Mouse (Mus musculus): ENCODE results near the gene Ddx31. TPM values are rescaled to one million over a fixed set of nuclear protein-coding genes. Genes with fewer than 3 reads are reported as not detected.

The Ddx31 gene
- polyA plus RNA-seq, 1 experiment from 2014 or later, result 10.2 TPM

DNA sequence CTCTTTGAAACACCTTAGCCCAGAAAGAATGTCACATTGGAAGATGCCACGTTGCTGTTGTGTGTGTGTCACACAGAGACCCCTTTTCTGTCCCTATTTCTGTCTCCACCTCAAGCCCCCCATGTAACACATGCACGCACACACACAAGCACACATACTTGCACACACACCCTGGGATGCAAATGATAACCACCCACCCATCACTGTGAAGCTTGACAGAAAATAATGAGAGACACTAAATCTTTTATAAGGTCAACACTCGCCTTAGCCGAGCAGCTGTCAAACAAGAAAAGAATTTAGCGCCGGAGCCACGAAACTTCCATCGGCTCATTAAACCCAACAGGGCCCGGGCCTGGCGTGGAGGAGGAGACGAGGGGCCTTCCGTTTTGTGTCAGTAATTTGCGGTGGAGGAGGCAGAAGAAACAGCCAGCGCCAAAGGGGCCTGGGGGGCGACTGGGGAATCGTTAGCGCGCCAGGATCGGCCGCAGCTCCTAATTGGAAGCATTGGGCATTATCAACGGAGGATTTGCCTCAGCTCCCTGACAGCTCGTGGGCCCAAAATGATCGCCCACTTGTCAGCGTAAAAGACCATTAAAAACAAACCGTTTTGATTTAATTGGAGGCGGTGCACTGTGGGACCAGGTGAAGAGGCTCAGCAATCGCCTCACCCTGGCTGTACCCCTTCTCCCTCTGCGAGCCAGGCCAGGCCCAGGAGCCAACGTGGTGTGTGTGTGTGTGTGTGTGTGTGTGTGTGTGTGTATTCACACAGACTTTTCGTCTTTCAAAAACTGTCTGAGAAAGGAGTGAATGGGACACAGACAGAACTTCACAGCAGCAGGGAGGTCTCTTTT lies 103.7 kb downstream of the Ddx31 start:
- Histone ChIP-seq H3K27me3 (replicated peaks) (peaks cover 34% of the 10 kb centered on the region), H3K4me2 (no peak overlapping the region), H3K9ac (no peak overlapping the region), H3K4me1 (replicated peaks) (peaks cover 13% of the 10 kb centered on the region; the same call in 1 of the 2 replicates), H3K4me3 (no peak overlapping the region), H3K36me3 (no peaks in the 10 kb centered on the region), H3K9me3 (replicated peaks) (no peaks in the 10 kb centered on the region), H3K27ac (ENCODE audit: poor library complexity, severe bottlenecking) (no peak overlapping the region)
- 53% methylated on average over 30 of the region's 30 CpGs for WGBS
- ATAC-seq (ENCODE audit: insufficient number of reproducible peaks, low FRiP score), result no peak

DNA sequence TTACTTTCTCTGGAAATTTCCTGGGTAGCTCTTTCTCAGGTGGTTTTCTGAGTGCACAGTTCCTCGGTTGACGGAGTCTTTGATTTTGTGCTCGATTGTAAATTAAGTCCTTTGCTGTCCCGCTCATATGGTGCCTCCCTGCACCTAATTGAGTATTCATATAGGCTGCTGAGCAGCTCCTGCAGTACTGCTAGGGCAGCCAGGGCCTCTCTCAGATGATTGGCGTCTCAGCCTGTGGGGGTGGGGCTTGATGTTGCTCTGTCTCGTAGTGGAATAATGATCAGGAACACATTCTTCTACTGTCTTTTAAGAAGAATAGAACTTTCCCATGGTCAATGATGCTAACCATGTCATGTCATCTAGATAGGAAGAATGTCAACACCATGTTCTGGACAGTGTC lies 105.2 kb downstream of the Ddx31 start:
- Histone ChIP-seq H3K27me3 (replicated peaks) (peaks cover 32% of the 10 kb centered on the region), H3K4me2 (no peak overlapping the region), H3K9me3 (replicated peaks) (no peaks in the 10 kb centered on the region), H3K27ac (ENCODE audit: poor library complexity, severe bottlenecking) (no peak overlapping the region), H3K4me3 (no peak overlapping the region), H3K9ac (no peak overlapping the region), H3K36me3 (no peaks in the 10 kb centered on the region), H3K4me1 (replicated peaks) (no peaks in the 10 kb centered on the region)
- no peak for ATAC-seq (ENCODE audit: insufficient number of reproducible peaks, low FRiP score)
- 66% methylated on average over 6 of the region's 6 CpGs for WGBS

DNA sequence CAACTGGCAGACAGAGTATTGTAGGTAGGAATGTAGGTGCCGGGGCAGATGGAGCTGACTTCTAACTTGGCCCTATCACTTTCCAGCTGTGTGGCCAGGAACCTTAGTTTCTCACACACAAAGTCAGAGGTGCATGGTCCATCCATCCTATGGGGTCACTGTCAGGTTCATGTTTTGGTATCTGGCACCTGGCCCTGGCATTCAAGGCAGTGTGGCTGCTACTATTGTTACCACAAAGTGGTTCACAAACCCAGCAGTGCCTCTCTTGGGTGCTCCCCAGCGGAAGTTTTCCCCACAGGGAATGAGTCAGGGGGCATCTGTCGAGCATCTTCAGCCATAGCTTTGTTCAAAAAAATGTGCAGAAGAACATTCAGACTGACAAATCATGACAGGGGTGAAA lies 106.1 kb downstream of the Ddx31 start:
- ATAC-seq (ENCODE audit: insufficient number of reproducible peaks, low FRiP score), result no peak
- WGBS, result 77% methylated on average over 3 of the region's 3 CpGs
- H3K9ac ChIP-seq, result no peak overlapping the region

DNA sequence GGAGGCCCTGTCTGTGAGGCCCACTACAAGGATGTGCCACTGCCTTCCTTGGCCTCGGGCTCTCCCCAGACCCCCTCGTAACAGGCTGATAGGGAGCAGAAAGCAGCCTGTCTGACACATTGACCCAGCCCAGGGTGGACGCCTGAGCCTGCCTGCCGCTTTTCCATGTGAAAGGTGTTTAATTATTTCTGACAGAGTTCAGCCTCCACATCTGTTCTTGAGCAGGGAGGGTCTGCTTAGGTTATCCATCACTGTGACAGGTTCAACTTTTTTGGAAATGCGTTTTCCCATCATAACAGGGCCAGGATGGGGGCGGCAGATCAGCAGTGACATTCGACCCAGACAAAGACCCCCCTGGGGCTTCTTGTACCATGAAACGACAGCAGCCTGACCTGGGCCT lies 112.8 kb downstream of the Ddx31 start:
- no peak overlapping the region for H3K4me3 ChIP-seq
- no peaks in the 10 kb centered on the region for H3K9me3 ChIP-seq (replicated peaks)
- H3K36me3 ChIP-seq, result no peaks in the 10 kb centered on the region
- H3K4me1 ChIP-seq (replicated peaks), result no peaks in the 10 kb centered on the region
- H3K27me3 ChIP-seq (replicated peaks), result peaks cover 21% of the 10 kb centered on the region
- 52% methylated on average over 8 of the region's 8 CpGs for WGBS
- no peak for ATAC-seq (ENCODE audit: insufficient number of reproducible peaks, low FRiP score)
- no peak overlapping the region for H3K27ac ChIP-seq (ENCODE audit: poor library complexity, severe bottlenecking)
- H3K4me2 ChIP-seq, result no peak overlapping the region
- no peak overlapping the region for H3K9ac ChIP-seq

More for the DNA sequence above, 106.1 kb downstream of the Ddx31 start:
- Histone ChIP-seq H3K9me3 (replicated peaks) (no peaks in the 10 kb centered on the region), H3K27me3 (replicated peaks) (peaks cover 28% of the 10 kb centered on the region), H3K4me3 (no peak overlapping the region), H3K36me3 (no peaks in the 10 kb centered on the region), H3K4me2 (no peak overlapping the region), H3K4me1 (replicated peaks) (no peaks in the 10 kb centered on the region), H3K27ac (ENCODE audit: poor library complexity, severe bottlenecking) (no peak overlapping the region)

DNA sequence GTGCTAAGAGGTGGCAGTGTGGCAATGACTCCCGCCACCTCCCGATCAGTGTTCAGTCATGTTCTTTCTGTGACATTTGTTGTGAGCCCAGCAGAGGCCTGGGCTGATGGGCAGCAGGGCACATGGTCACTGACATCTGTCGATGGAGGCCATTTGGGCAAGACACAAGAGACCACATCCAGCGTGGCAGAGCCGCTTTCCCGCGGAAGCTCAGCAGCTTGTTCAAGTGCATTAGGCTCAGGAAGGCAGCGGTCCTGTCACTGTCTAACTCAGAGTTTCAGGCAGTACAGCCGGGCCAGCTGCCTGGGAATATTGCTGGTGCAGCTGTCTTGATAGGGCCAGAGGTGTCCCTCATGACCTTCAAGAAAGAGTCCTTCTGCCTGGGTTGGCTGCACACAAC lies 114.4 kb downstream of the Ddx31 start:
- Histone ChIP-seq H3K27me3 (replicated peaks) (peaks cover 11% of the 10 kb centered on the region; the same call in 1 of the 2 replicates), H3K9ac (no peak overlapping the region), H3K4me3 (no peak overlapping the region), H3K4me1 (replicated peaks) (no peaks in the 10 kb centered on the region), H3K27ac (ENCODE audit: poor library complexity, severe bottlenecking) (no peak overlapping the region), H3K9me3 (replicated peaks) (no peaks in the 10 kb centered on the region), H3K4me2 (no peak overlapping the region), H3K36me3 (no peaks in the 10 kb centered on the region)
- 79% methylated on average over 9 of the region's 9 CpGs for WGBS
- no peak for ATAC-seq (ENCODE audit: insufficient number of reproducible peaks, low FRiP score)

Other genes starting within 250 kb of the Ddx31 start
- gene Gfi1b, start 218.4 kb upstream of the Ddx31 start, polyA plus RNA-seq (2016; fragmentation: Nextera tagmentation; extraction: Ambion mirVana), result 3.9 and 5.6 TPM in 2 replicates
- gene Tsc1, start 199.2 kb upstream of the Ddx31 start, polyA plus RNA-seq (2016; fragmentation: Nextera tagmentation; extraction: Ambion mirVana), result 16.7 and 17.6 TPM in 2 replicates
- gene Spaca9, start 140.7 kb upstream of the Ddx31 start, polyA plus RNA-seq (2016; fragmentation: Nextera tagmentation; extraction: Ambion mirVana), result 1.2 and 2.2 TPM in 2 replicates
- gene Ak8, start 140.2 kb upstream of the Ddx31 start, polyA plus RNA-seq (2016; fragmentation: Nextera tagmentation; extraction: Ambion mirVana), result 0.42 and 0.51 TPM in 2 replicates
- gene Gtf3c4, start within 50 bp of the Ddx31 start, polyA plus RNA-seq (2016; fragmentation: Nextera tagmentation; extraction: Ambion mirVana), result 14.7 and 15.0 TPM in 2 replicates
- gene Barhl1, start 76.3 kb downstream of the Ddx31 start, polyA plus RNA-seq (2016; fragmentation: Nextera tagmentation; extraction: Ambion mirVana), result not detected in 2 replicates
- 0.24 and 0.27 TPM in 2 replicates for gene Cfap77, start 214.7 kb downstream of the Ddx31 start, polyA plus RNA-seq (2016; fragmentation: Nextera tagmentation; extraction: Ambion mirVana)
- 7.2 and 7.4 TPM in 2 replicates for gene Ttf1, start 219.9 kb downstream of the Ddx31 start, polyA plus RNA-seq (2016; fragmentation: Nextera tagmentation; extraction: Ambion mirVana)

Data from heart, embryonic 12.5 days (tissue).